Mouse (Mus musculus) right cerebral cortex, adult 2 months (tissue): Measurements from ENCODE around the gene Pakap.

Experiments
- DNase-seq, 2 experiments: peaks; one replicate each; pipeline ENCODE4 v3.0.0; 2021 to 2022; ENCODE audit warnings: low spot score in 2 of 2

The Pakap gene

DNA sequence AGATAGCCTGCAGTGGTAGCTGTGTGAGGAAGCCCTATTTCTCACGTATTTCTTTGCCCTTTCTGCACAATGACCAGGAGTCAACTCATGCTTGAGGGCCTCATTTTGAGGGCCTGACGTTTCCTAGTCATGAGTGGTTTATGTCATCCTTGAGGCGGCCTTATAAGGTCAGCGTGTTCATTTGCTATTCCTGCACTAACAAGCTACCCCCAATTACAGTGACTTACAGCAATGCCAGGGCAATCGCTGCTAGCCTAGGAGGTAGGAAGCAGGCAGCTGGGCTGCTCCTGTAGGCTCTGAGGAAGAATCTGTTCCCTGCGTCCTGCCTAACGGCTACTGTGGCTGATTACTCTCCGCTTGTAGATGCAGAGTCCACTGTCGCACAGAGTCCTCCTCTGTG is 269.1 kb downstream of the Pakap start:
- DNase-seq, result no peak

DNA sequence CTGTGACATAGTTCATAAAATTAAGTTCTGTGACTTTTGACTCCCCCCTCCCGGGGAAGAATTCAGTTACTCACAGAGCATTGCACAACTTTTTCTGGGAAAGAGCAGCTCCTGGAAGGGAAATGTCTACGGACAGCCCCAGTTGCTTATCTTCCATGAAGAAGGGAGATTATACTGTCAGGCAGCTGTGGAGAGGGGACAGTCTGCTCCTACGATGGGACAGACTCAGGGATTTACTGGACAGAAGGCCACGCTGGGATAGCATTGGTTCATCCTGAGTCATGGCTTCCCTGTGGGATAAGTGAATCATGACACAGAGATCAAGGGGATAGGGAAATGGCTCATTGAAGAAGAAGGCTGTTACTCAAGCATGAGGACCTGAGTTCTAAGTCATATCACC is 271.4 kb downstream of the Pakap start:
- DNase-seq, result no peak

DNA sequence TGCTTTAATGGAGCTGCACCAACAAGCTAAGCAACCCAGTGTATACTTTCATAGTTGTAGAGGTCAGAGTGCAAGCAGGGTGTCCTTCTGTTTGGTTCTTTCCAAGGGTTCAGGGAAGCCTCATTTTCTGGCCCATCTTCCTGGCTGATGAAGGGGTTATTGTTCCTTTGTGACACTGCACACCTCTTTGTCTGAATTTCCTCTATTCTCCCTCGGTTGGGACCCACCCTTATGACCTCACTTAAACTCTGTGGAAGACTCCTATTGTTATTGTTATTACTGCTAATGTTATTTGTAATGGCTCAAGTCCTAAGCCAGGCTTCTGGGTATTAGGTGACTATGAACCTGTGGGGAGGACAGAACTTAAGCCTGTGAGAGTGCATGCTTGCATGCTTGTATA is 273.9 kb downstream of the Pakap start:
- no peak for DNase-seq

DNA sequence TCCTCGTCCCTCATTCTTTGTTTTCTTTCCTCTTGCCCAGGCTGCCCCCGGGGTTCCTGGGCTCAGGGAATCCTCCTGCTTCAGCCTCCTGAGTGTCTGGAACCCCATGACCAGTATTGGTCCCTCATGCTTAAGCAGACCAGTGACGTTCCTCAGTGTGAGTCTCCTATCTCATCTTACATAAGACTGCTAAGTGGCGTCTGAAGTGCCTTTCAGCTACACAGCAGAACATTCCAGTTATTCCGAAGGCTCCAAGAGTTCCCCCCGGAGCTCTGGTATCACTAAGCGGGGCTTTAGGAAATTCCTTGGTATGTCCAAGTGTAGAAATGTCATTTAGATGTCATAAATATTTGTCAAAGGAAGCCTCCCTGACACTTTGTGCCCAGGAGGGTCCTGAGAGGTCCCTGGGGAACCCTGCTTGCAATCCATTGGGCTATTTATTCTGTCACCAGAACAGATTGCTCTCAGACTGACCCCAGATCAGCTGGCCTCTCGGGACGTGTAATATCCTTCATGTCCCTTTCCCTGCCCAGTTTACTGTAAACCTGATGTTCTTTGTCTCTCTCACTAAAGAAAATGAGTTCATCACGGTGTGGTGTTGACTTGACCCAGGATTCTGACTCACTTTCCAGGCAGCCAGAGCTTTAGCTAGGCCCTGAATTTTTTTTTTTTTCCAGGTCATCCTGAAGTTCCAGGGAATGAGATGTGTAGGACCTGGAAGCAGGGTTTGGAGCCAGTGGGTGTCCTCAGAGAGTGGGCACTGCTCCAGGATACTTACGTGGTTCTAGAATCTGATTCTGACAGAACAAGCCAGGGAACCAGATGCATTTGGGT is 274.7 kb downstream of the Pakap start:
- DNase-seq, result no peak

DNA sequence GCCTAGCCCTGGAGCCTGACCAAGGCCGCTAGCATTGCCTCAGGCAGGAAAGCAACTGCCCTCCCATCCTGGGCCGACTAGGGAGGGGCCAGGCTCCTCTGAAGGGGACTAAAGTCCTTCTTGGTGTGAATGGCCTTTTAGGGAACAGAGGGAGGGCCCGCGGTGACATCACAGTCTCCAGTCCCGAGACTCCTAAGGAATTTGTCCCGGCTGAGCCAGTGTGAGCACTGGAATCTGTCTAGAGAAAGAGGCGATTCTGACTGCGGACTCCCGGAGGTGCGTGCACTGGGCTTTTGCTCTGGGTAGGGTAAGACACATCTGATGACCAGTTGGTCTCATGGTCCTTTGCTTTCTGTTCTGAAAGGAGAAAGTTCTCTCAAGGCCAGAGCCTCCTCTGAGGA is 277.1 kb downstream of the Pakap start:
- DNase-seq, result peak; percentile 18 to 26

DNA sequence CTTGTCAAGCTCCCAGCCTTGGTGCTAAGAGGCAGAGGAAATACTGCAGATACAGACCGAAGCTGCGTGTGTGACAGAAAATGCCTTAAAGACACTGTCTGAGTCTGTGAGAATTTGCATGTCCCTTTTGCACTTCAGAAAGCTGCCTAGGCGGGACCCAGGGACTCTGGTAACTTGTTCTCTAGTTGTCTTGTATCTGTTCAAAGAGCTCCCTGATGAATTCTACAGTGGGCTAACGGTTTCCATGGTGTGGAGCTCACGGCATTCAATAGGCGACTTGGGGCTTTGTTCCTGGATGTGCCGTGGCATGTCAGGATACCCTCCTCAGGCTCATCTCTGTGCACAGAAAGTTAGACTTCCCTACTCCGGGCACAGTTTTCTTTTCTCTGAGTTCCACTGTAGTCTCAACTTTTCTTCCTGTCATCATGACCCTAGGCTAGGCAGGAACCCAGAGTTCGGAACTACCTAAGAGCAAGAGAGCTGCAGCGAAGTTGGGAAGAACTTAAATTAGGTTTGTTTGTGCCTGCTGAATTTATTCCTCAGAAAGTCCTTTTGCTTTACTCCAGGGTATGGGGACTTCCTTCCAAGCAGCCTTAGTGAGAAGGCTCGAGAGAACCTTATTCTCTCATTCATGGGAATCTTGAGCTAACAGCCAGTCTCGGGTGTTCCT is 277.7 kb downstream of the Pakap start:
- DNase-seq, result no peak

DNA sequence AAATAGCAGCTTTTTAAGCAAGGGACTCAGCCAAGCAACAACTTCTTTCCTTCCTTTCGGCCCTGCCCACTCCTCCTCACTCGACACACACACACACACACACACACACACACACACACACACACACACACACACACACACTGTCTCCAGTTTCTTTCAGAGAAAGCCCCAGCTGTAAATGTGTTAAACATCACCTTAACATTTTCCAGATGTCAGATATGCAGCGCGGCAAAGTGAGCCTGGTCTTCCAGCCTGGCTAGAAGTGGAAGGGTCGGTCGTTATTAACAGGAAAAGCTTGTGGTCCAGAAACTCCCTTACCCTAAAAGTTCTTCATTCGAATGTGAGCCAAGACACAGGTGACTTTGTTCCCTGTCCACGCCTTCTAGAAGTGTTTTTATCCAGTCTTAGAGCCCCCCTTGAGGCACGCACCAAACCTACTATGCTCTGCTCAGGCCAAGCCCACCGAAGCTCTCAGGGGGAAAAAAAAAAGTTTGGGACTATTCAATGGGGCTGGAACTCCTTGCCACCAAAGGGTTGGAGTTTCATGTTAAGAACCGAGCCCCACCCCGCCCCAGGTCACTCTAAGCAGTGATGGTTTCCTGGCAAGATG is 278.5 kb downstream of the Pakap start:
- no peak for DNase-seq

DNA sequence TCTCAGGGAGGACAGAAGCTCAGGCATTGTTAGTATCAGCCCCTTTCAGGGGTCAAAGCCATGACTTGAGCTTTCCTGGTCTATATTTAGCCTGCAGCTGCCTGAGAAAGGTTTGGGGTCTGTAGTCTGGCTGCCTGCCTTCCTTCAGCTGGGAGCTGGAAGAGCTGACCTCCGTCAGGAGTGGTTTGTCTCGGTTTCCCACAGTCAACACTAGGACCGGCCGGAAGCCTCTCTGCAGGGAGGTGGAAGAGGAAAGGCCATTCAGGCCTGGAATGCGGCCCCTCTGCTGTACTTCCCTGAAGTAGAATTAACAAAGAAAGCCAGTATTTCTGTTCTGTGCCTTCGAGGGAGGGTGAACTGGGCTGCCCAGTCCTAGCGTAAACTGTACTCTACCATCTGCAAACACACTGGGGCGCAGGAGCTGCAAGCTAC is 279.0 kb downstream of the Pakap start:
- DNase-seq, result no peak

DNA sequence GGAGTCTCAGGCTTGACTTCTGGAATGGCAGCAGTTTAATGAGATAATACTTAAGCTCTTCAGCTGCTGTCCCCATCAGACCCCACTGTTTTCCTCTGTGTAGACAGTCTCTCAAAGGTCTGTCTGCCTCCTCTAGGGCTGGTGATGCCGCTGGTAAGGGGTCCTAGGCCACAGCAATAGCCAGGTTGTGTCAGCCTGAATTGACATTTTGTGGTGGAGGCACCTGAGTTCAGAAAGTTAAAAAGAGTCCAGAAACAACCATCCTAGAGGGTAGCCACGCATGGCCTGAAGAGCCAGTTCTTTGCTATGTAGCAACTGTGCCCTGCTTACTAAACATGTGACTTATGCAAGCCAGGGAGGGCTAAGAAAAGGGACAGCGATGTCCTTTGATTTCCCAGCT is 279.7 kb downstream of the Pakap start:
- DNase-seq, result no peak

DNA sequence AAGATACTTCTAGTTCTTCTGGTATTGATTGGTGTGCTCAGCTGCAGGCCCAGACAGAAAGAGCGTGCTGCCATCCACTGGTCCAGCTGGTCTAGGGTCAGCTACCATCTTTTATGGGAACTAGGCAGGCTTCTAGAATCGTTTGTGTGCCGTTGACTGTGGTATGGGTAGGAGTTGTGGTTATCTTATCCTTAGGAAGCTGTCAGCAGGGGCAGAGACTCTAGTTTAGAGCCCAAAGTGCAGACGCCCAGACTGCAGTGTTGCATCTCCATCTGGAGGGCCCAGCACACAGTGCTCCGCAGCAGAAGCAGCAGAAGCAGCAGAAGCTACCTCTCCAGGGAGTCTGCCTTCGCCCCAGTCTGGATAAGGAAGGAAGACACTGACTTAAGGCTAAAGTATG is 281.5 kb downstream of the Pakap start:
- no peak for DNase-seq

DNA sequence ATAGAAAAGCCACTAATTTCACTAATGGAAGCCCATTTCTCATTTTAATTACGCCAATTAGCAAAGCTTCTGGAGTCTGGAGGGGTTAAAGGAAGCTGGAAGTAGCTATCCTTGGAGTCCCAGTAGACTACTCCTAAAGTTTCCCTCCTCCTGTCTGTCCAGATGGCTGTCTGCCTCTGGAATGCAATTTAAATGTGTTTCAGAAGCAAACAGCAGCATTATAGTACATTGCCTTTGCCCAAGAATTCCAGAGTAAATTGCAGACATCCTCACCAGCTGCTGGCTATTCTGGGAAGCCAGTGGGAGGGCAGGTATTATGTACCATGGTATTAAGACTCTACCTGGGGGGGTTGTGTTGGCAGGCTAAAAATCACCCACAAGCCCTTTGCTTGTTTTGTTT is 283.8 kb downstream of the Pakap start:
- DNase-seq, result no peak

DNA sequence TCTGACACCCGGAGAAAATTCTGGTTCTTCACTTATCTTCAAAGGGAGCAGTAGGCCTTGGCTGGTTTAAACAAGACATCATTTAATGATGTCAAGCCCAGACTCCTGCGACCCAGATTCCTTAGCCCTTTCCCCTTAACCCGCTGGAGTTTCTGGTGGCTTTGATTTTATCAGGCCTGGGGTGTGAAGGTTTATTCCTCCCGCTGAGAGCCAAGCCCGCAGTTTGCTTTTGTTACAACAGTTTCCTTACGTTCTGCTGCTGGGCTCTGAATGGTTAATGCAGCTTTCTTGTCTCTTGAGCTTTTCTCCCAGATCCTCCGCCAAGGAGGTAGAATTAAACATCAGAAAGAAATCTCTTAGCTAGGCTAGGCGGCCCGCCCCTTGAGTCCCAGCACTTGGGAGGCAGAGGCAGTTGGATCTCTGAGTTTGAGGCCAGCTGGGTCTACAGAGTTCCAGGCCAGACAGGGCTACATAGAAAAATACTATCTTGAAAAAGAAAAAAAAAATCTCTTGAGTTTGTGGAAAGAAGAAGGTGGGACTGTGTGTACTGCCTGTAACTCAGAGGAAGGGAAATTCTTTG is 284.6 kb downstream of the Pakap start:
- DNase-seq, result no peak

DNA sequence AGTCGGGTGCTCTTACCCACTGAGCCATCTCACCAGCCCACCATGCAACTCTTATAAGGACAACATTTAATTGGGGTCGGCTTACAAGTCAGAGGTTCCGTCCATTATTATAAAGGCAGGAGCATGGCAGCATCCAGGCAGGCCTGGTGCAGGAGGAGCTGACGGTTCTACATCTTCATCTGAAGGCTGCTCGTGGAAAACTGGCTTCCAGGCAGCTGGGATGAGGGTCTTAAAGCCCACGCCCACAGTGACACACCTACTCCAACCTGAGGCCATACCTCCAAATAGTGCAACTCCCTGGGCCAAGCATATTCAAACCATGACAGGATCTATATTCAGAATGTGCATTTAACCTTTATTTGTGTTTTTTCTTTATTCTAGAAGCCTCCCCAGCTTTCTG is 286.2 kb downstream of the Pakap start:
- DNase-seq, result no peak

DNA sequence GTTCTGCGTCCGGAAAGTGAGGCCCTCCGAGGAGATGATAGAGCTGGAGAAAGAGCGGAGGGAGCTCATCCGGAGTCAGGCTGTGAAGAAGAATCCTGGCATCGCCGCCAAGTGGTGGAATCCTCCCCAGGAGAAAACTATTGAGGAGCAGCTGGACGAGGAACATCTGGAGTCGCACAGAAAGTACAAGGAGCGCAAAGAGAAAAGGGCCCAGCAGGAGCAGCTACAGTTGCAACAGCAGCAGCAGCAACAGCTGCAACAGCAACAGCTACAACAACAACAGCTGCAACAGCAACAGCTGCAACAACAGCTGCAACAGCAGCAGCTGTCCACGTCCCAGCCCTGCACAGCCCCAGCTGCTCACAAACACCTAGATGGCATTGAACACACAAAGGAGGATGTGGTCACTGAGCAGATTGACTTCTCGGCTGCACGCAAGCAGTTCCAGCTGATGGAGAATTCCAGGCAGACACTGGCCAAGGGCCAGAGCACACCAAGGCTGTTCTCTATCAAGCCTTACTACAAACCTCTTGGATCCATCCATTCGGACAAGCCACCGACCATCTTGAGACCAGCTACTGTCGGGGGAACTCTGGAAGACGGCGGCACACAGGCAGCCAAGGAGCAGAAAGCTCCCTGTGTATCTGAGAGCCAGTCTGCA is 287.4 kb downstream of the Pakap start:
- no peak for DNase-seq

DNA sequence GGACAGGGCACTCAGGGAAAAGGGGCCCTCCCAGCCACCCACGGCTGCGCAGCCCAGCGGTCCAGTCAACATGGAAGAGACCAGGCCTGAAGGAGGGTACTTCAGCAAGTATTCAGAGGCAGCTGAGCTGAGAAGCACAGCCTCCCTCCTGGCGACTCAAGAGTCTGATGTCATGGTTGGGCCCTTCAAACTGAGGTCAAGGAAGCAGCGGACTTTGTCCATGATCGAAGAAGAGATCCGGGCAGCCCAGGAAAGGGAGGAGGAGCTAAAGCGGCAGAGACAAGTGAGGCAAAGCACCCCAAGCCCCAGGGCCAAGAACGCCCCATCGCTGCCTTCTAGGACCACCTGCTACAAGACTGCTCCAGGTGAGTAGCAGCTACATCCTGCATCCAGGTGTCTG is 288.7 kb downstream of the Pakap start:
- no peak for DNase-seq

DNA sequence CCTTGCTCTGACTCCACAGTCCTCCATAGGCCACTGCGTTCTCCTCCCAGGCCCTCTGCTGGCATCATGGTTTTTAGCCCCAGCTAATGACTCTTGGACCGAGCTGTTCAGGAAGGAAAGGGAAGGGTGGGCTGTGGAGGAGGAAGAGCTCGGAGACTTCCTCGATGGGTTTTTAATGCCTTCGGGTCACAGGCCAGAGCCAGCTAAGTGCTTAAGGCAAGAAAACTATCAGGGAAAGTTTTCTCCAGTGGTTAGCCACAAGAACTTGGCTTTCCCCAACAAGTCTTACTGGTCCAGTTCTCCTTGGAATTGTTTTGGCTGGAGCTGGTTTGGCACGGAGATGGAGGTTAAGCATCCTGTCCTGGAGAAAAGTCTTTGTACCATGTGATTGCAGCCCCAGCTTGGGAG is 292.2 kb downstream of the Pakap start:
- DNase-seq, result no peak

DNA sequence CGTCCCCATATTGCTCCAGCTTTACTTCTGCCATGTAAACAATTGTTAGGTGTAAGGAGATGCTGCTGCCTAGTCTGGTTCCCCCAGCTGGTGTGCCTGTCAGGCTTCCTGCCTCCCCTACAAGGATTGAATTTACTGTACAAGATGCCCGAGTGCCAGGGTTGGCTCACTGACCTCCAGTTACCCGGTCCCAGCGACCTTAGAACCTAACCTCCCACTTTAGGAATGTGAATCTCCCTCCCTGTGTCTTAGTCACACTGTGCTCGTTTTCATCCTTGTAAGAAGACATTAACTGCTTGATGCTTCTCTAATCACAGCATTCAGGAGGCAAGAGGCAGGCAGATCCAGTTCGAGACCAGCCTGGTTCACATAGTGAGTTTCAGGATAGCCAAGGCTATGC is 293.2 kb downstream of the Pakap start:
- DNase-seq, result no peak

DNA sequence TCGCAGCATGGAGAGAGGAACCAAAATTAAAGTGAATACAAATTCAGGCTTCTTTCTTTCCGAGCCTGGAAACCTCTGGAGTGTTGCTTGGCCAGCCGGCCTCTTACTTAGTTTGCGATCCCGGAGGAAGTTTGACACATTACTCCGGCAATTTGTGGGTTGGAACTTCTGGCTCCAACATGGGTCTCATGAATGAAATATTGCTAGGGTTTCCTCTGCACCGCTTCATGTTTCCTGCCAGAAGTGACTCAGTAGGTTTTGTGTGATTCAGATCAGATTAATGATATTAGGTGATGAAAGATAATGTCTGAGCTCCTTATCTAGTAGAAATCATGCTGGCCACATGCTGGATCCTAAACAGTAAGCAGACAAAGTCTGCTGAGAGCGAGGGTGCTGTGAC is 293.9 kb downstream of the Pakap start:
- no peak for DNase-seq

DNA sequence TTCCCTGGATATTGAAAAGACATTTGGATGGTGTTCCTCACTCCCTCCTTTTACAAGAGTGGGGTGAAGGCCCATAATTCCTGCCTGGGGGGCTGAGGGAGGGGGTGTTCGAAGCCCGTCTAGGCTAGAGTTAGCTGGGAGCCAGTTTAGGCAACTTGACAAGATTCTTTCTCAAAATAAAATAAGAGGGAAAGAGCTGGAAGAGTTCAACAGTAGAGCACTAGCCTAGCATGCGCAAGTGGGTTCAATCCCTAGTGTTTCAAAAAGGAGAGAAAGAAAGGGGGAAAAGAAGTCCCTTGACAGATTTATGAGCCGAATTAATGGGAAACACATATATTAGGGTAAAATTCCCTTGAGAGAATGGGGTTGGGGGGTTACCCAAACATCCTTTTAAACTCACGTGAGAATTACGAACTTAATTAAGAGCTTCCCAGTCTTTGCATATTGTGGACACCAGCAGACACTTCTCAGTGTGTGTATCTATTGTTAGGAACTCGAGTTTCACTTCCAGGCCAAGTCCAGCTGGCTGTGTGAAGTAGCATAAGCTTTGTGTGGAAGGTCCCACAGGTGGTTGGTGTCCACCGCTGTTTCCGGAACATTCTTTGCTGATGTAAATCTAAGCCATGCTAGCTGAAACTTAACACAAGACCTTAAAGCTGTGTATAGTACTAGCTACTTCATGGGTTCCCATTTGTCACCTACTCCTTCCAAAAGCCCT is 294.4 kb downstream of the Pakap start:
- no peak for DNase-seq

DNA sequence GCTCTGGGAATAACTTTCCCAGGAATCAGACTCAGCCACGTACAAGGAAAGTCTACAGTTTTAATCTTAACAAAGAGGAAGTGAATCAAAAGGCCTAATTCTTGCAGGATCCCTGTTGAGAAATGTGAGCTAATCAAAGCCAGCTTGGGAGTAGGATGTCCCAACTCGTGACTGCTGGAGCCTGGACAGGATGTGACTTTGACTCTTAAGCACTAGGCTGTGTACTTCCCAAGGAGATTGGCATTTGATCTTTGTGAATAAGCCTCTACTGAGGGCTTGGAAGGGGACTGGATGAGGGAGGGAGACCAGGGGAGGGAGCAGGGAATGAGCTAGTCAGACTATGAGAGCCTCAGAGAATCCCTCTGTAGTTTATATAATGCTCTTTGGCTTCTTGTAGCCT is 298.1 kb downstream of the Pakap start:
- DNase-seq, result no peak

DNA sequence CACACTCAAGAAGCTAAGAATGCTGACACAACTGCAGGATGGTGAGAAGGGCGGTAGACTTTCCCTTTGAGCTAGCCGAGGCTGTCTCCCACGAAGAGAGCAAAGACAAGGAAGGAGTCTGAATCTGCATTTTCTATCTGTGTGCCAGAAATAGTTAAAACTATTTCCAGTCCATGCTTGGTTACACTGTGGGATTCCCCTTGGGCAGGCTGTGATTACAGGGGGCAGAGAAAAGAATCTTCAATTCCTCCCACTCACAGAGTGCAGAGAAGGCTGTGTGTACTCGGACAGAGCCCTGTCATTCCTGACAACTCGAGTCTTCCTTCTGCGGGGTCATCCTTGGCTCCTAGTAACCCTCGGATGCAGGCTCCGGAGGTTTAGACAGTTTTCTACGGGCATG is 299.0 kb downstream of the Pakap start:
- DNase-seq, result no peak

DNA sequence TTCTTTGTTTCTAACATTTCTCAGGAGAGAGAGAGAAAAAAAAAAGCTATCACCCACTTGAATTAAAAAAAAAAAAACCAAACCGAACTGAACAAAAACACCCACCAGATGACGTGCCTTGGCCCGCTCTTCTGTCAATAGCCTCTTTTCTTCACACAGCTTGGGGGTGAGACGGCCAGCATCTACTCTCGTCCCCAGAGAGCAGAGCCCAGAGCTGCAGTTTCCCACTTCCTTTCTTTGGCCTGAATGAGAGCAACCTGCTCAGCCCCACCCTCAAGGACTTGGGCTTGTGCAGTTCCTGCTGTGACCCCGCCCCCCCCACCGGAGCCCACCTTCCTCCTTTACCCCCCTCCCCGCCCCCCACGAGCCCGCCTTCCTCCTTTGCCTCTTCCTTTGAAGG is 299.5 kb downstream of the Pakap start:
- DNase-seq, result no peak
